Mouse (Mus musculus) hematopoietic stem cell, adult 5-6 weeks (primary cell): Measurements from ENCODE around the gene Tsc22d3. TPM values are rescaled to one million over a fixed set of nuclear protein-coding genes. Genes with fewer than 3 reads are reported as not detected.
"Not testable (repeated sequence)": the region's sequence is repeated elsewhere in the genome, so short reads cannot be mapped to it uniquely, and the experiment has no call there.

ENCODE experiments used
- ATAC-seq, 2 experiments: fragments of 125-278 bp in 1 of 2; replicated peaks in 1 of 2; 2 replicates each; pipeline ENCODE4 v1.8.0; 2016 to 2017; ENCODE audit warnings: inconsistent platforms in 2 of 2, mild to moderate bottlenecking in 2 of 2, moderate number of reproducible peaks in 2 of 2, low read depth in 1 of 2, moderate TSS enrichment in 1 of 2; ENCODE audit not compliant: low FRiP score in 2 of 2, poor library complexity in 2 of 2, severe bottlenecking in 2 of 2, insufficient read depth in 1 of 2, low TSS enrichment in 1 of 2
- total RNA-seq: library from RNA; stranded (forward); fragments of 172-1452, 232-1000 nt; gene quantifications from 2 replicates; pipeline ENCODE4 v1.2.3, GENCODE M21; 2017

Gene Tsc22d3
- total RNA-seq, 1 experiment from 2014 or later: 66.6 TPM

- no peak for ATAC-seq
Observed at GRCm38 (mm10) chrX:140511687-140512651, 88.5 kb downstream of the Tsc22d3 start.

- ATAC-seq: peak in 1 of 2 experiments; percentile 57; a peak in 2 of 4 replicates
Observed at GRCm38 (mm10) chrX:140510696-140511429, 89.6 kb downstream of the Tsc22d3 start.

- no peak for ATAC-seq
Observed at GRCm38 (mm10) chrX:140509817-140510216, 90.6 kb downstream of the Tsc22d3 start.

- not testable (repeated sequence) for ATAC-seq
Observed at GRCm38 (mm10) chrX:140508791-140509190, 91.7 kb downstream of the Tsc22d3 start.

GRCm38 (mm10) chrX:140507377-140507776, 93.1 kb downstream of the Tsc22d3 start:
- no peak for ATAC-seq

GRCm38 (mm10) chrX:140506436-140507180, 93.9 kb downstream of the Tsc22d3 start:
- no peak for ATAC-seq

GRCm38 (mm10) chrX:140505497-140506238, 94.8 kb downstream of the Tsc22d3 start:
- ATAC-seq: peak; percentile 88

- ATAC-seq: peak; percentile 29 to 41; a peak in 1 of 4 replicates
Observed at GRCm38 (mm10) chrX:140503905-140504304, 96.6 kb downstream of the Tsc22d3 start.

- no peak for ATAC-seq
Observed at GRCm38 (mm10) chrX:140501401-140502301, 98.8 kb downstream of the Tsc22d3 start.

GRCm38 (mm10) chrX:140500306-140500705, 100.2 kb downstream of the Tsc22d3 start:
- no peak for ATAC-seq

- ATAC-seq: not testable (repeated sequence)
Observed at GRCm38 (mm10) chrX:140498431-140498830, 102.0 kb downstream of the Tsc22d3 start.

- no peak for ATAC-seq
Observed at GRCm38 (mm10) chrX:140494170-140494569, 106.3 kb downstream of the Tsc22d3 start.

- no peak for ATAC-seq
Observed at GRCm38 (mm10) chrX:140493527-140494029, 106.9 kb downstream of the Tsc22d3 start.

- peak; percentile 53 to 81; a peak in 2 of 4 replicates for ATAC-seq
Observed at GRCm38 (mm10) chrX:140491884-140492571, 108.4 kb downstream of the Tsc22d3 start.

- no peak for ATAC-seq
Observed at GRCm38 (mm10) chrX:140490203-140490602, 110.3 kb downstream of the Tsc22d3 start.
